Comparison of ENCODE assay signal across 12 mouse cellular contexts in genomic region chr1:168476917-168477316, GRCm38 (mm10). TPM values are rescaled to one million over a fixed set of nuclear protein-coding genes. Genes with fewer than 3 reads are reported as not detected.
A peak's percentile ranks its signal among the peaks of the same experiment; 100 is the strongest.
DNase-seq lines count a peak whose midpoint lies in the region; ATAC-seq and TF ChIP-seq lines count a peak whose summit lies in the region.
"Had no signal": no experiment of that assay in that cellular context is flagged by ENCODE, and none has a peak within 500 bp of the region (broad histone marks: within the 10 kb centered on the region; RNA-seq: fewer than 3 reads in every experiment).

No protein-coding gene starts in this region.

- no peak for TF ChIP-seq CTCF in forebrain, postnatal 0 days (IDR thresholded peaks at IDR 0.05; ENCODE audit: low read depth)

- no peaks in the 10 kb centered on the region for H3K27me3 ChIP-seq in forebrain, embryonic 10.5 days (ENCODE audit: poor library complexity, severe bottlenecking)
- H3K27me3 ChIP-seq in forebrain, postnatal 0 days (ENCODE audit: insufficient read depth, low read length): no peaks in the 10 kb centered on the region
- H3K27me3 ChIP-seq in hindbrain, embryonic 12.5 days: no peaks in the 10 kb centered on the region
- H3K27me3 ChIP-seq: limb, embryonic 12.5 days; Patski had no signal

- peaks cover 43% of the 10 kb centered on the region for H3K4me1 ChIP-seq in forebrain, embryonic 10.5 days
- 0 out of 2 replicates have a peak, but pooled peaks cover 7% of the 10 kb centered on the region for H3K4me1 ChIP-seq in forebrain, postnatal 0 days (ENCODE audit: insufficient read depth)
- peaks cover 4% of the 10 kb centered on the region; the same call in 1 of the 2 replicates for H3K4me1 ChIP-seq in brown adipose tissue, adult 24 weeks (ENCODE audit: control insufficient read depth, insufficient read depth, insufficient read length, low read length)
- H3K4me1 ChIP-seq in hindbrain, embryonic 12.5 days: peaks cover 37% of the 10 kb centered on the region

- ATAC-seq in forebrain, postnatal 0 days: no peak
- ATAC-seq in hindbrain, embryonic 12.5 days (ENCODE audit: low FRiP score): no peak
- ATAC-seq: intestine, embryonic 16.5 days; Patski had no signal

- peak overlapping the region; percentile 51; the same call in 1 of the 2 replicates for H3K27ac ChIP-seq in forebrain, embryonic 10.5 days
- no peak overlapping the region for H3K27ac ChIP-seq in forebrain, postnatal 0 days (ENCODE audit: low read depth, low read length)
- H3K27ac ChIP-seq in brown adipose tissue, adult 24 weeks (replicated peaks; ENCODE audit: low read depth, low read length): peak overlapping the region; percentile 60
- H3K27ac ChIP-seq in hindbrain, embryonic 12.5 days: peak overlapping the region; percentile 69
- H3K27ac ChIP-seq: limb, embryonic 12.5 days had no signal

- WGBS in forebrain, embryonic 10.5 days: 78% methylated on average over 3 of the region's 3 CpGs
- 44% methylated on average over 3 of the region's 3 CpGs for WGBS in forebrain, postnatal 0 days
- WGBS in hindbrain, embryonic 12.5 days: 55% methylated on average over 3 of the region's 3 CpGs

- no peaks in the 10 kb centered on the region for H3K36me3 ChIP-seq in forebrain, embryonic 10.5 days (replicated peaks)
- no peaks in the 10 kb centered on the region for H3K36me3 ChIP-seq in forebrain, postnatal 0 days (ENCODE audit: insufficient read depth)
- no peaks in the 10 kb centered on the region for H3K36me3 ChIP-seq in hindbrain, embryonic 12.5 days
- H3K36me3 ChIP-seq: limb, embryonic 12.5 days had no signal

- intact Hi-C loops in left cerebral cortex, postnatal 25 days (cut with DNase I): no loop called here

- no peaks in the 10 kb centered on the region for H3K9me3 ChIP-seq in forebrain, embryonic 10.5 days
- H3K9me3 ChIP-seq in forebrain, postnatal 0 days (ENCODE audit: low read length): no peaks in the 10 kb centered on the region
- no peaks in the 10 kb centered on the region for H3K9me3 ChIP-seq in hindbrain, embryonic 12.5 days (replicated peaks)
- H3K9me3 ChIP-seq: limb, embryonic 12.5 days had no signal

- no peak overlapping the region for H3K4me2 ChIP-seq in forebrain, postnatal 0 days (ENCODE audit: low read depth)
- H3K4me2 ChIP-seq in hindbrain, embryonic 12.5 days (replicated peaks): no peak overlapping the region
- H3K4me2 ChIP-seq: limb, embryonic 12.5 days had no signal

- no peak overlapping the region for H3K9ac ChIP-seq in forebrain, postnatal 0 days
- H3K9ac ChIP-seq in hindbrain, embryonic 12.5 days: no peak overlapping the region
- H3K9ac ChIP-seq: limb, embryonic 12.5 days had no signal

- DNase-seq in forebrain, embryonic 10.5 days (ENCODE audit: extremely low spot score, low spot score): no peak
- no peak for DNase-seq in forebrain, postnatal 0 days
- DNase-seq in heart, adult 9 months (ENCODE audit: low spot score in 2 of 2): peak; percentile 53 to 63
- DNase-seq in left cerebral cortex, postnatal 25 days (ENCODE audit: low spot score in 2 of 2): no peak
- no peak for DNase-seq in urinary bladder, postnatal 14 days (ENCODE audit: low spot score)
- no peak for DNase-seq in liver
- DNase-seq: lung, postnatal 14 days had no signal

- no peak overlapping the region for H3K4me3 ChIP-seq in forebrain, embryonic 10.5 days
- no peak overlapping the region for H3K4me3 ChIP-seq in forebrain, postnatal 0 days (ENCODE audit: low read depth, low read length)
- no peak overlapping the region for H3K4me3 ChIP-seq in brown adipose tissue, adult 24 weeks (ENCODE audit: insufficient read depth, low read depth, low read length)
- H3K4me3 ChIP-seq in hindbrain, embryonic 12.5 days: no peak overlapping the region
- H3K4me3 ChIP-seq: limb, embryonic 12.5 days had no signal

RNA-seq across cellular contexts. Expression of gene Pbx1, which starts 44.8 kb away (rescaled TPM):
- 38.2 and 38.8 TPM in 2 replicates for polyA plus RNA-seq in forebrain, embryonic 10.5 days (2016; fragmentation: Nextera tagmentation; extraction: Ambion mirVana)
- total RNA-seq in forebrain, postnatal 0 days (2014; rRNA removed): 79.2 and 95.9 TPM in 2 replicates
- polyA plus RNA-seq in forebrain, postnatal 0 days (2015; fragmentation: Nextera tagmentation; extraction: Ambion mirVana): 52.6 and 60.5 TPM in 2 replicates
- polyA plus RNA-seq in brown adipose tissue, adult 24 weeks (2012; ENCODE audit: insufficient read depth, insufficient read length, missing spikeins): 10.7 and 15.1 TPM in 2 replicates
- 56.3 and 59.8 TPM in 2 replicates for polyA plus RNA-seq in hindbrain, embryonic 12.5 days (2016; fragmentation: Nextera tagmentation; extraction: Ambion mirVana)
- 100 to 1,000 TPM; 129 to 137 TPM for total RNA-seq in left cerebral cortex, postnatal 25 days (2021)

Comparison
In these comparisons a context has a peak if more than half of its experiments do, and no peak if none do; other contexts are left out.
1. DNase-seq: peak in heart, adult 9 months (2 of 2); none in forebrain, embryonic 10.5 days (single experiment), forebrain, postnatal 0 days (single experiment), left cerebral cortex, postnatal 25 days (0 of 2), urinary bladder, postnatal 14 days (single experiment) and liver (single experiment).